Mouse (Mus musculus) thymus, postnatal 4 days (tissue): ENCODE results near the gene Gm6217.
A peak's percentile ranks its signal among the peaks of the same experiment; 100 is the strongest.
"Not testable (repeated sequence)": the region's sequence is repeated elsewhere in the genome, so short reads cannot be mapped to it uniquely, and the experiment has no call there.

Experiments
- DNase-seq: peaks from one replicate; pipeline ENCODE4 v3.0.0; 2021

Gm6217 gene

DNA sequence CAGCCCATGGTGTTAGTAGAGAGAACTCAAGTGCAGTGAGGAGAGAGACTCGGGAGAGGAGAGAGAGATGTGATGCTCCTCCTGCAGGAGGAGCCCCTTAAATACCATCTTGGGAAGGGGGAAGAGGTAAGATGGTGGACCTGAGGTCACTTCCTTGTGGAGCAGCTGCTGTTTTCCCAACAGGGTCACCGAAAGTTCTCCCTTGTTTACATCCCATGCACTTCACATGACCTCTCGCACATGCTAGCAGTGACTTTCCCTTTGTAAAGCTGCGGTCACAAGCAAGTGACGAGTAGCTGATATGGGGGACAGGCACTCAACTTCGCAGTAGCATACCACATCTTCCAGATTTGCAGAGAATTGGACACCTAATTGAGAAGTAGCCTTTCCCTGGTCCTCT is at the start of gene Gm6217:
Gene Gm6217 (minus strand): TSS at position 74 of the 400 bp plus-strand sequence.
- DNase-seq: not testable (repeated sequence)

- DNase-seq: no peak
Measured at GRCm38 (mm10) chr1:82977840-82978239, 46.6 kb upstream of the Gm6217 start.

GRCm38 (mm10) chr1:82975750-82976149 is 44.6 kb upstream of the Gm6217 start:
- peak; percentile 18 for DNase-seq

GRCm38 (mm10) chr1:82974342-82974741 is 43.1 kb upstream of the Gm6217 start:
- no peak for DNase-seq

DNA sequence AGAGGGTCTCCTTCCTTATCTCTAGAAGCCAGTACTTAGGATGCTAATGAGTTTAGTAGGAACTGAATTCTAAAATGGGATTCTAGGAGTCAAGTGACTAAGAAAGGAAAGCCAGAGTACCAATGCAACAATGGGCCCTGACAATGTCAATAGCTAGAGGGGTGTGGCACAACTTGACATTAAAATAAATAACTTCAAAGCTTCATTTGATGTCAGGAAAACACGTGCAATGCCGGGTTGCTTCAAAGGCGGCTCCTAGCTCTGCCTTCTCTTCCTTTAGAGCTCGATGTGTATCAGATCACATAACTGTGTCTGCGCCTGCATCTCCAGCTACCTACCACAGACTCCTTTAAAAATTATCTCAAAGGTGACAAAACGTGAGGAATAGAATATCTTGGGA is 42.7 kb upstream of the Gm6217 start:
- peak; percentile 43 for DNase-seq

GRCm38 (mm10) chr1:82973244-82973643 is 42.0 kb upstream of the Gm6217 start:
- no peak for DNase-seq

GRCm38 (mm10) chr1:82972046-82972445 is 40.8 kb upstream of the Gm6217 start:
- no peak for DNase-seq

GRCm38 (mm10) chr1:82966413-82966812 is 35.2 kb upstream of the Gm6217 start:
- DNase-seq: no peak

DNA sequence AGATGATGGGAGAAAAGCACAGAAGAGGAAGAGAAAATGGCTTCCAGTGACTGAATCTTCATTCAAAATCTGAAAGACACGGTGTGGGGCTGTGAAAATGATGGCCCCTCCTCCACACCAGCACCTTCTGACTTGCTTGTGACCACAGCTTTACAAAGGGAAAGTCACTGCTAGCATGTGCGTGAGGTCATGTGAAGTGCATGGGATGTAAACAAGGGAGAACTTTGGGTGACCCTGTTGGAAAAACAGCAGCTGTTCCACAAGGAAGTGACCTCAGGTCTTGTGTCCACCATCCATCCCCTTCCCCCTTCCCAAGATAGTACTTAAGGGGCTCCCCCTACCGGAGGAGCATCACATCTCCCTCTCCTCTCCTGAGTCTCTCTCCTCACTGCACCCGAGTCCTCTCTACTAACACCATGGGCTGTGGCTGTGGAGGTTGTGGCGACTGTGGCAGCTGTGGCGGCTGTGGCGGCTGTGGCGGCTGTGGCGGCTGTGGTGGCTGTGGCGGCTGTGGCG is 28.7 kb upstream of the Gm6217 start, which contains the start of gene Gm47955:
Gene Gm47955 (plus strand): TSS at position 417 of the 516 bp plus-strand sequence.
- no peak for DNase-seq

DNA sequence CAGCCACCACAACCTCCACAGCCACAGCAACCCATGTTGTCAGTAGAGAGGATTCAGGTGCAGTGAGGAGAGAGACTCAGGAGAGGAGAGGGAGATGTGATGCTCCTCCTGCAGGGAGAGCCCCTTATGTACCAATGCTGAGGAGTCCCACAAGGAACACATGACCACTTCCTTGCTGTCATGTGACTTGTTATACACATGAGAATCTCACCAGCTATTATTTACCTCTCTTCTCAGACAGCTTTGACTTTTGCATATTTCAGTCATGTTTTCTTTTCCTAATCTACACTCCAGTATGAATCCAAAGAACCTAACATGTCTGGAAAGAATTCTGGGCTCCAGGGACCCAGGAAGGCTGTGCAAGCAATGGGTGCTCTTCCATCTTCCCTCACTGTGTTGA is 24.7 kb upstream of the Gm6217 start, which contains the start of gene Gm7544:
Gene Gm7544 (minus strand): TSS at position 101 of the 400 bp plus-strand sequence.
- DNase-seq: not testable (repeated sequence)

DNA sequence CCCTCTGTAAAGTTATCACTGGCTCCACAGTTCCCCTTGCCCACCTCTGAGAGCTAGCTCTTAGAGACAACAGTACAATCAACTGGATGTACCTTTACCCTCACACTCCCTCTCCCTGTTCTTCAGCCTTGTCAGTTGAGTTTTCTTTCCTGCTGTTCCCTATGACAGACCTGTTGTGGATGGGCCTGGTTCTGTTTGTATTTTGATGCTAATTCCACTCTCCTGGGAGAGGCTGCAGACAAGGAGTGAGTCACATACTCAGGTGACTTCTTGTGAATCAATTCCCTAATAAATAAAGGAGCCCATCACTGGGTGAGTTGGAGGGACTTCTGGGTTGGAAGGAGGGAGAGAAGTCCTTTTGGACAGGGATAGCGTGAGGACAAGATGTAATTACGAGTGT is 17.4 kb upstream of the Gm6217 start:
- DNase-seq: no peak

GRCm38 (mm10) chr1:82946029-82946428 is 14.8 kb upstream of the Gm6217 start:
- DNase-seq: peak; percentile 16

- DNase-seq: not testable (repeated sequence)
Measured at GRCm38 (mm10) chr1:82943295-82943694, 12.1 kb upstream of the Gm6217 start, which contains the start of gene A030003K21Rik. A030003K21Rik (minus strand) TSS chr1:82943388.

- not testable (repeated sequence) for DNase-seq
Measured at GRCm38 (mm10) chr1:82942505-82942904, 11.3 kb upstream of the Gm6217 start.

DNA sequence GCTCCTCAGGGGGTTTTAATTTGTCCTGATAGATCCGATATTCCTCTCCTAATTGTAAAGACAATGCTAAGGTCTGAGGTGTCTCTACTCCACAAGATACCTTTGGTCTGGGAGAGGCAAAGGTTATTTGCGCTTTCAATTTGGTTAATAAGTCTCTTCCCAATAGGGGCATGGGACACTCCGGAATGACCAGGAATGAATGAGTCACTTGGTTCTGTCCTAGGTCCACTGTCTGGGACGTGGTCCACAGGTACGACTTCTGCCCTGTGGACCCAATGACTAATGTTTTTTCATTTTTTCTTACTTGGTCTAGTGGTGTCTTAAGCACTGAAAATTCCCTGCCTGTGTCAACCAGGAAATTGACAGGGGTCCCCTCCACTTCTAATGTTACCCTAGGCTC is 7.5 kb upstream of the Gm6217 start:
- no peak for DNase-seq

GRCm38 (mm10) chr1:82930558-82930957 is 641 bp downstream of the Gm6217 start:
- not testable (repeated sequence) for DNase-seq

DNA sequence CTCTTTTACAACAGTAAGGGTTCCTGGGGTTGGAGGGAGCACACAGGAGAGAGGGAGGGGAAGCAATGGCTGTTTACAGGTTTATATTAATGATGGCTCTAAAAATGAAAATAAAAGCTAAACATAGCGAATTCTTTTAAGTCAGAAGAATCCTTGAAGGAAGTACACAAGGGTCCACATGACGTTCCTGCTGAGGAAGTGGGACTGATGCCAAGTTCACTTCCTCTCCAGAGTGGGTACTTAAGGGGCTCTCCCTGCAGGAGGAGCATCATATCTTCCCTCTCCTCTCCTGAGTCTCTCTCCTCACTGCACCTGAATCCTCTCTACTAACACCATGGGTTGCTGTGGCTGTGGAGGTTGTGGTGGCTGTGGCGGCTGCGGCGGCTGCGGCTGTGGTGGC is 6.5 kb downstream of the Gm6217 start, which contains the start of gene A030014E15Rik:
Gene A030014E15Rik (plus strand): TSS at position 268 of the 400 bp plus-strand sequence.
- DNase-seq: no peak

- DNase-seq: not testable (repeated sequence)
Measured at GRCm38 (mm10) chr1:82913434-82913833, 17.8 kb downstream of the Gm6217 start.

DNA sequence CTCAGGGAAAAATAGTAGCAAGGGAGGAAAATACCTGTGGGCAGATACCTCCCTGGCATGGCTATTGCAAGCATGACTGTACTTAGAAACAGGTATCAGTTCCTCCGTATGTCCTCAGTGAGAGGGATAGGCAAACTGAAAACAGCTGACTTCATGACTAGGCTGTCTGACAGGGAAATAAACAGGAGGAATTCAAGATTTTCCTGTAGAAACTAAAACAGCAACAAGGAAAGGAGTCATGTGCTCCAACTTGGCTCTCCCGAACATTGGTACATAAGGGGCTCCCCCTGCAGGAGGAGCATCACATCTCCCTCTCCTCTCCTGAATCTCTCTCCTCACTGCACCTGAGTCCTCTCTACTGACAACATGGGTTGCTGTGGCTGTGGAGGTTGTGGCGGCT is 18.2 kb downstream of the Gm6217 start, which contains the start of gene A030005L19Rik:
Gene A030005L19Rik (plus strand): TSS at position 301 of the 400 bp plus-strand sequence.
- DNase-seq: no peak

DNA sequence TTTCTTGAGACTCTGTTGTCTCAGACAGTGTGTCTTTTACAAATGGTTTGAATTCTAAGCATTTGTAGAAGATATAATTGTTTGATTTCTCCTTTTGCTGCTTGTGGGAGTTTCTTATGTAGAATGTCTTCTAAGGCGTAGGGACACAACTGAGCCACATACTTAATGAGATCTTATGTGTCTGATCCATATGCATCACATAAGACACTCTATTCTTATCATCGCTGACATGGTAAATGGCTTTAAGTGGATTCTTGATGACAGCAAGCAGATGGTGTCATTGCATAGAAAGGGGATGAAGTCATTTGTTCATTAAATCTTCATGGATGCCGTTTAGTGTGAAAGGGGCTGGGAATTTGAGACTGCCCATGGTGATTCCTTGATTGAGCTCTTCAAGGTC is 25.3 kb downstream of the Gm6217 start:
- no peak for DNase-seq

DNA sequence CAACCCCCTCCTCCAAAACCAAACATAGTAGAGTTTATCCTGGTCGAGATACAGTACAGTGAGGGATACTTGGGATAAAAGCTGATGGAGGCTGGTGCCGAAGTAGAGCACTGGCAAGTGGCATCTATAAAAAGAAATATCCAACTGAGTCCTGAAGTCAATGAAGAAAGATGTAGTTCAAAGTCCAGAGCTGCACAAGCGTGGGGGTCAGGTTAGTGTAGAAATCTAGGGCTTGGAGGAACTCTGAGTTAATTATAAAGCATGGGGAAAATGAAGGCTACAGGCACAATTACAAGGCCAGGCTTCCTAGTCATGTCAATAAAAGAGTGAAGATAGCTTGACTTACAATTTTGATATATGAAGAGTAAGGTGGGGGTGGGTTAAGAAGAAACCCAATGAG is 30.0 kb downstream of the Gm6217 start:
- DNase-seq: no peak

DNA sequence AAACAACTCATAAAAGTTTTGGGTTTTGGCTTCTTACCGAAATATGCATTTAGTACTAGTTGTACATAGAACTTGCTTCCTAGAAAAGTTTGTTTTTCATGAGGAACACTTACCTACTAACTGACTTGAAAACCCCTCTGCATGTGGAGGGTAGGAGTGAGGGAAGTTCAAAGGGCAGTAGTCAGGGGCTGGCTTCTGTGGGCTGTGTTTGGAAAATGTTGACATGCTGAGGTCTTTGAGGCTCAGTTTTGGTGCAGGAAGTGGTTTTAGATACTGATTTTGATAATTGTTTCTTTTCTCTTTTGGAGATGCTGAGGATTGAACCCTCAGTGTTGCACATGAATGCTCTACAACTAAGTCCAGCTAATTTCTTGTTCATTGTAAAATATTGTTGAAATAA is 30.6 kb downstream of the Gm6217 start:
- no peak for DNase-seq

- DNase-seq: no peak
Measured at GRCm38 (mm10) chr1:82893269-82893668, 37.9 kb downstream of the Gm6217 start.
